ENCODE assay signal across 6 mouse cellular contexts in genomic region chr17:21730495-21730894, GRCm38 (mm10). TPM values are rescaled to one million over a fixed set of nuclear protein-coding genes. Genes with fewer than 3 reads are reported as not detected.
A peak's percentile ranks its signal among the peaks of the same experiment; 100 is the strongest.
DNase-seq lines count a peak whose midpoint lies in the region; ATAC-seq lines count a peak whose summit lies in the region.
"Not testable (repeated sequence)": the region's sequence is repeated elsewhere in the genome, so short reads cannot be mapped to it uniquely, and the experiment has no call there.

Gene Zfp229, plus strand, starts transcription at chr17:21730795.

- H3K4me1 ChIP-seq in ES-E14 (ENCODE audit: control insufficient read depth in 2 of 2, insufficient read depth in 2 of 2, low read length in 2 of 2, poor library complexity in 1 of 2); hindbrain, embryonic 12.5 days; limb, embryonic 12.5 days (replicated peaks): not testable (repeated sequence)
- H3K4me1 ChIP-seq in forebrain, embryonic 15.5 days = peaks cover 10% of the 10 kb centered on the region
- peaks cover 10% of the 10 kb centered on the region for H3K4me1 ChIP-seq in midbrain, embryonic 16.5 days (ENCODE audit: control insufficient read depth, insufficient read depth, low read length)

- peak within 1 kb of the TSS; percentile 77 to 83 for H3K4me3 ChIP-seq in ES-E14 (ENCODE audit: insufficient read depth in 1 of 2, low read depth in 1 of 2, low read length in 2 of 2, poor library complexity in 1 of 2, severe bottlenecking in 1 of 2)
- H3K4me3 ChIP-seq in forebrain, embryonic 15.5 days; hindbrain, embryonic 12.5 days; limb, embryonic 12.5 days (replicated peaks); midbrain, embryonic 16.5 days (ENCODE audit: low read depth, low read length): not testable (repeated sequence)

- H3K9me3 ChIP-seq in ES-E14 (ENCODE audit: control insufficient read depth, insufficient read depth, low read depth, low read length); forebrain, embryonic 15.5 days; hindbrain, embryonic 12.5 days (replicated peaks); limb, embryonic 12.5 days; midbrain, embryonic 16.5 days (replicated peaks; ENCODE audit: control insufficient read depth, low read length, poor library complexity, severe bottlenecking): not testable (repeated sequence)

- H3K27ac ChIP-seq in ES-E14 (ENCODE audit: insufficient read depth, low read depth, low read length, poor library complexity, severe bottlenecking) = peak within 1 kb of the TSS; percentile 71
- not testable (repeated sequence) for H3K27ac ChIP-seq in forebrain, embryonic 15.5 days (replicated peaks); hindbrain, embryonic 12.5 days; limb, embryonic 12.5 days; midbrain, embryonic 16.5 days (ENCODE audit: low read length)

- H3K9ac ChIP-seq in ES-E14 (ENCODE audit: insufficient read depth, low read depth, low read length, poor library complexity, severe bottlenecking) = peak within 1 kb of the TSS; percentile 81
- H3K9ac ChIP-seq in forebrain, embryonic 15.5 days (replicated peaks); hindbrain, embryonic 12.5 days; limb, embryonic 12.5 days (replicated peaks); midbrain, embryonic 16.5 days (ENCODE audit: low read depth, low read length): not testable (repeated sequence)

- DNase-seq in ES-E14 (ENCODE audit: low read depth, low spot score); adrenal gland, postnatal 4 days (ENCODE audit: low spot score in 2 of 2): not testable (repeated sequence)

- not testable (repeated sequence) for H3K4me2 ChIP-seq in forebrain, embryonic 15.5 days (replicated peaks); hindbrain, embryonic 12.5 days (replicated peaks); limb, embryonic 12.5 days; midbrain, embryonic 16.5 days (ENCODE audit: low read length)

- not testable (repeated sequence) for H3K36me3 ChIP-seq in ES-E14 (ENCODE audit: control insufficient read depth, insufficient read depth, low read length, poor library complexity, severe bottlenecking); forebrain, embryonic 15.5 days; hindbrain, embryonic 12.5 days; limb, embryonic 12.5 days; midbrain, embryonic 16.5 days (ENCODE audit: control insufficient read depth, insufficient read depth, low read length)

- ATAC-seq in forebrain, embryonic 15.5 days (replicated peaks); hindbrain, embryonic 12.5 days (ENCODE audit: low FRiP score); limb, embryonic 12.5 days (ENCODE audit: insufficient number of reproducible peaks, insufficient read depth, low FRiP score, low TSS enrichment, low read depth); midbrain, embryonic 16.5 days: not testable (repeated sequence)

- in situ Hi-C loops in ES-E14 (cut with MboI; ENCODE audit: low sequenced_read_pairs in 2 of 2, unreplicated experiment in 2 of 2) = not testable (repeated sequence)

- not testable (repeated sequence) for H3K27me3 ChIP-seq in forebrain, embryonic 15.5 days; hindbrain, embryonic 12.5 days; limb, embryonic 12.5 days; midbrain, embryonic 16.5 days (ENCODE audit: control insufficient read depth, insufficient read depth, low read depth, low read length)

- 92% methylated on average over 16 of the region's 22 CpGs for WGBS in forebrain, embryonic 15.5 days
- WGBS in hindbrain, embryonic 12.5 days = 94% methylated on average over 13 of the region's 22 CpGs
- WGBS in limb, embryonic 12.5 days = 93% methylated on average over 14 of the region's 22 CpGs
- 97% methylated on average over 7 of the region's 22 CpGs for WGBS in midbrain, embryonic 16.5 days

RNA-seq across cellular contexts. Expression of gene Zfp229, which starts in this region (rescaled TPM):
- 47.0 and 47.5 TPM in 2 replicates for total RNA-seq in ES-E14 (2012; rRNA removed)
- total RNA-seq in adrenal gland, postnatal 4 days (2021) = 10 to 100 TPM; 10.9 to 13.4 TPM
- polyA plus RNA-seq in forebrain, embryonic 15.5 days (2015; fragmentation: Nextera tagmentation; extraction: Ambion mirVana) = 11.1 and 13.7 TPM in 2 replicates
- 10.9 and 11.8 TPM in 2 replicates for polyA plus RNA-seq in hindbrain, embryonic 12.5 days (2016; fragmentation: Nextera tagmentation; extraction: Ambion mirVana)
- 10.3 and 10.9 TPM in 2 replicates for polyA plus RNA-seq in limb, embryonic 12.5 days (2016; fragmentation: Nextera tagmentation; extraction: Ambion mirVana)
- polyA plus RNA-seq in midbrain, embryonic 16.5 days (2015; fragmentation: Nextera tagmentation; extraction: Ambion mirVana) = 9.3 and 10.3 TPM in 2 replicates
